Mouse (Mus musculus) lung, postnatal 14 days (tissue): ENCODE measurements around the gene Smim6.

Experiments used
- DNase-seq: peaks from one replicate; pipeline ENCODE4 v3.0.0; 2021

Smim6 gene

GRCm38 (mm10) chr11:115941980-115942379 is 30.2 kb downstream of the Smim6 start:
- no peak for DNase-seq

- no peak for DNase-seq
Measured at GRCm38 (mm10) chr11:115945247-115945646, 33.4 kb downstream of the Smim6 start.

- no peak for DNase-seq
Measured at GRCm38 (mm10) chr11:115946221-115946828, 34.5 kb downstream of the Smim6 start.

- DNase-seq, result no peak
Measured at GRCm38 (mm10) chr11:115948316-115948715, 36.5 kb downstream of the Smim6 start.

- DNase-seq, result no peak
Measured at GRCm38 (mm10) chr11:115950719-115951118, 38.9 kb downstream of the Smim6 start.

- no peak for DNase-seq
Measured at GRCm38 (mm10) chr11:115954712-115955111, 42.9 kb downstream of the Smim6 start.

GRCm38 (mm10) chr11:115955195-115955858 is 43.5 kb downstream of the Smim6 start:
- DNase-seq, result no peak

GRCm38 (mm10) chr11:115956453-115956852 is 44.6 kb downstream of the Smim6 start:
- no peak for DNase-seq

GRCm38 (mm10) chr11:115957971-115958370 is 46.2 kb downstream of the Smim6 start:
- no peak for DNase-seq

GRCm38 (mm10) chr11:115959018-115959417 is 47.2 kb downstream of the Smim6 start:
- no peak for DNase-seq

- no peak for DNase-seq
Measured at GRCm38 (mm10) chr11:115962651-115963412, 51.0 kb downstream of the Smim6 start.
